ENCODE assay signal across 14 mouse cellular contexts in the genomic region with DNA sequence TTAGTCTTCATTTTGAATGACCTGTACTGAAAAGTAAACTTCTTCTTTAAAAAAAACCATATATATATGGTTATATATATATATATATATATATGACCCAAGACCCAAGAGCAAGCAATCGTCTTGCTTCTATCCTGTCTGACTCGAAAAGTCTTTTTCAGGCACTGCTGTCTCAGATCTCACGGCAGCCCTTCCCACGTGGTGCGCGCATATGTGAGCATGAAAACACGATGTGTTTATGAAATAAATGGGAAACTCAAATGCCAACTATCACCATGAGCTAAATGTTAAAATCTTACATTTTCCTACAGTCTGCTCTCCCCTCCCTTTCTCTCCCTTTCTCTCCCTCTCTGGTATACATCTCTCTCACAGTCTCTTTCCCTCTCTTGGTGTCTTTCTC.
DNase-seq lines count a peak whose midpoint lies in the region.
"Had no signal": no experiment of that assay in that cellular context is flagged by ENCODE, and none has a peak within 500 bp of the region (broad histone marks: within the 10 kb centered on the region; RNA-seq: fewer than 3 reads in every experiment).

No protein-coding gene starts in this region.

- DNase-seq in layer of hippocampus, adult 11-12 months (ENCODE audit: low spot score): peak; percentile 18
- DNase-seq in layer of hippocampus, postnatal 10 days (ENCODE audit: low spot score in 2 of 2): no peak
- peak; percentile 43 to 57 for DNase-seq in right cerebral cortex, adult 2 months (ENCODE audit: low spot score in 2 of 2)
- no peak for DNase-seq in right cerebral cortex, postnatal 25 days
- DNase-seq in right cerebral cortex, postnatal 36 days (ENCODE audit: low spot score in 2 of 2): peak; percentile 14 to 27
- DNase-seq in kidney, adult 11 months: no peak
- DNase-seq: adrenal gland, adult 2 months; adrenal gland, postnatal 25 days; cerebellum, adult 2 months; cerebellum, postnatal 10 days; gastrocnemius, postnatal 10 days; heart, adult 18-20 months; heart, postnatal 10 days; heart, postnatal 4 days had no signal

Comparison
In these comparisons a context has a peak if more than half of its experiments do, and no peak if none do; other contexts are left out.
1. DNase-seq: peak in layer of hippocampus, adult 11-12 months (single experiment), right cerebral cortex, adult 2 months (2 of 2) and right cerebral cortex, postnatal 36 days (2 of 2); none in layer of hippocampus, postnatal 10 days (0 of 2), right cerebral cortex, postnatal 25 days (single experiment) and kidney, adult 11 months (single experiment).